In genomic region chr10:24484101-24484660, GRCm38 (mm10) we compare ENCODE assay signal across 28 mouse cellular contexts.
DNase-seq lines count a peak whose midpoint lies in the region; TF ChIP-seq lines count a peak whose summit lies in the region.
"Had no signal": no experiment of that assay in that cellular context is flagged by ENCODE, and none has a peak within 500 bp of the region (broad histone marks: within the 10 kb centered on the region; RNA-seq: fewer than 3 reads in every experiment).

No protein-coding gene starts in this region.

- H3K79me2 ChIP-seq in heart, adult 2 months (replicated peaks; ENCODE audit: control insufficient read depth, insufficient read depth, low read length) = no peaks in the 10 kb centered on the region

- H3K4me1 ChIP-seq in kidney, adult 2 months (ENCODE audit: control insufficient read depth, insufficient read depth, low read length) = no peaks in the 10 kb centered on the region; the same call in 1 of the 2 replicates
- peaks cover 3% of the 10 kb centered on the region; the same call in 1 of the 2 replicates for H3K4me1 ChIP-seq in heart, adult 2 months (ENCODE audit: control insufficient read depth, insufficient read depth, low read length)
- H3K4me1 ChIP-seq: hindbrain, embryonic 15.5 days; liver, embryonic 15.5 days; midbrain, embryonic 15.5 days; stomach, embryonic 15.5 days had no signal

- no peak for TF ChIP-seq CTCF in kidney, adult 2 months (conservative IDR thresholded peaks at IDR 0.05; ENCODE audit: insufficient read depth, insufficient read length, low read depth, low read length)
- TF ChIP-seq CTCF in heart, adult 2 months (IDR thresholded peaks at IDR 0.05) = no peak

- H3K36me3 ChIP-seq in kidney, adult 2 months (ENCODE audit: control insufficient read depth, insufficient read depth, low read length) = no peaks in the 10 kb centered on the region
- H3K36me3 ChIP-seq in heart, adult 2 months (ENCODE audit: control insufficient read depth, insufficient read depth, low read length) = no peaks in the 10 kb centered on the region
- H3K36me3 ChIP-seq: hindbrain, embryonic 10.5 days; hindbrain, embryonic 15.5 days; limb, embryonic 12.5 days; liver, embryonic 15.5 days; midbrain, embryonic 15.5 days; stomach, embryonic 15.5 days had no signal

- no peak overlapping the region for H3K4me3 ChIP-seq in kidney, adult 2 months (ENCODE audit: insufficient read depth, low read depth, low read length)
- no peak overlapping the region for H3K4me3 ChIP-seq in heart, adult 2 months
- H3K4me3 ChIP-seq: forebrain, embryonic 13.5 days; hindbrain, embryonic 10.5 days; hindbrain, embryonic 15.5 days; layer of hippocampus, adult 2 months; left cerebral cortex, adult 2 months; limb, embryonic 12.5 days; liver, embryonic 15.5 days; midbrain, embryonic 15.5 days; stomach, embryonic 15.5 days had no signal

- H3K27ac ChIP-seq in kidney, adult 2 months (ENCODE audit: insufficient read depth, low read depth, low read length) = no peak overlapping the region
- no peak overlapping the region for H3K27ac ChIP-seq in heart, adult 2 months
- H3K27ac ChIP-seq: forebrain, embryonic 13.5 days; hindbrain, embryonic 10.5 days; hindbrain, embryonic 15.5 days; layer of hippocampus, adult 2 months; left cerebral cortex, adult 2 months; limb, embryonic 12.5 days; liver, embryonic 15.5 days; macrophage; midbrain, embryonic 15.5 days; stomach, embryonic 15.5 days had no signal

- no peak for TF ChIP-seq POLR2A in kidney, adult 2 months (IDR thresholded peaks at IDR 0.05; ENCODE audit: low read depth, low read length)
- no peak for TF ChIP-seq POLR2A in heart, adult 2 months (IDR thresholded peaks at IDR 0.05; ENCODE audit: insufficient read depth, low read depth, low read length)

- WGBS in kidney, adult 2 months = 29% methylated on average over 5 of the region's 5 CpGs
- 79% methylated on average over 5 of the region's 5 CpGs for WGBS in heart, adult 2 months

- intact Hi-C loops in heart, adult 2 months (cut with DNase I) = loop anchor here (5.0 kb wide), 1 partner anchor 108 kb away; no protein-coding TSS in a partner anchor

- TF ChIP-seq EP300 in heart, adult 2 months (IDR thresholded peaks at IDR 0.05; ENCODE audit: insufficient read depth, low read depth, low read length) = no peak

- DNase-seq in kidney, adult 2 months = peak; percentile 35
- DNase-seq in kidney, postnatal 25 days = no peak
- peak; percentile 11 for DNase-seq in kidney, postnatal 14 days
- DNase-seq in kidney, adult 18-20 months = no peak
- DNase-seq in Muller cell, postnatal 12 days (ENCODE audit: inconsistent ontology term) = peak; percentile 72
- DNase-seq in embryo, embryonic 10.5 days (ENCODE audit: low spot score) = peak; percentile 43
- no peak for DNase-seq in heart, adult 2 months
- DNase-seq in right cerebral cortex, postnatal 10 days (ENCODE audit: low spot score in 2 of 2) = no peak
- DNase-seq: adrenal gland, postnatal 10 days; cerebellum, adult 11 months; cerebellum, adult 9-10 months; cerebellum, postnatal 36 days; gastrocnemius, postnatal 10 days; heart, postnatal 14 days; lung, embryonic 14.5 days; retina, postnatal 1 day; right cerebral cortex, postnatal 25 days; thymus, postnatal 14 days had no signal

- no peaks in the 10 kb centered on the region for H3K27me3 ChIP-seq in kidney, adult 2 months (replicated peaks; ENCODE audit: control insufficient read depth, insufficient read depth, low read length)
- no peaks in the 10 kb centered on the region for H3K27me3 ChIP-seq in heart, adult 2 months (ENCODE audit: control insufficient read depth, insufficient read depth, low read length)
- H3K27me3 ChIP-seq: forebrain, embryonic 13.5 days; hindbrain, embryonic 15.5 days; limb, embryonic 12.5 days; liver, embryonic 15.5 days; midbrain, embryonic 15.5 days; stomach, embryonic 15.5 days had no signal

- no peak overlapping the region for H3K9ac ChIP-seq in heart, adult 2 months (ENCODE audit: low read depth, low read length)
- H3K9ac ChIP-seq: forebrain, embryonic 13.5 days; hindbrain, embryonic 15.5 days; limb, embryonic 12.5 days; liver, embryonic 15.5 days; lung, embryonic 14.5 days; midbrain, embryonic 15.5 days; stomach, embryonic 15.5 days had no signal

Comparison
In these comparisons a context has a peak if more than half of its experiments do, and no peak if none do; other contexts are left out.
1. DNase-seq: peak in kidney, adult 2 months (single experiment), kidney, postnatal 14 days (single experiment), Muller cell, postnatal 12 days (single experiment) and embryo, embryonic 10.5 days (single experiment); none in kidney, postnatal 25 days (0 of 2), kidney, adult 18-20 months (single experiment), heart, adult 2 months (0 of 2) and right cerebral cortex, postnatal 10 days (0 of 2).